ENCODE assay signal across 8 mouse cellular contexts in the genomic region with DNA sequence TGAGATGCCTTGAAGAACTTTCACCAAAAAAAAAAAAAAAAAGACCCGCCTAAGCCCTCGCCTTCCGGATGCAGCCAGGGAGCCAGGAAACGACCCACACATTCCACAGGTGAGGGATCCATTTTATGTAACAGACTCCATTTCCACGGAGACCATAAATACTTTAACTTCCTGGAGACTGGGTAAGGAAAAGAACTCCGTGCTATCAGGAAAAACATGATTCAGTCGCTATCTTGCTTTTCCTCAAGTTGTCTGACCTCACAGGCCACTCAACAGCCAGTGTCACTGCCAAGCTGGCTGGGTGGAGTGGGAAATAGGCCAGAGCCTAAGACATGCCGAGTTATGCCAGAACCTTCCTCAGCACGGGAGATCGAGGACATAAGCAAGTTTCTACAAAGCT. TPM values are rescaled to one million over a fixed set of nuclear protein-coding genes. Genes with fewer than 3 reads are reported as not detected.
DNase-seq lines count a peak whose midpoint lies in the region; ATAC-seq lines count a peak whose summit lies in the region.

No protein-coding gene starts in this region.

- peak overlapping the region; percentile 44 for H3K4me2 ChIP-seq in heart, embryonic 14.5 days (ENCODE audit: low read length)
- no peak overlapping the region for H3K4me2 ChIP-seq in limb, embryonic 12.5 days
- no peak overlapping the region for H3K4me2 ChIP-seq in midbrain, embryonic 13.5 days (replicated peaks)

- no peaks in the 10 kb centered on the region for H3K36me3 ChIP-seq in heart, embryonic 14.5 days (ENCODE audit: control insufficient read depth, insufficient read depth, low read length)
- no peaks in the 10 kb centered on the region for H3K36me3 ChIP-seq in limb, embryonic 12.5 days
- H3K36me3 ChIP-seq in midbrain, embryonic 13.5 days, result no peaks in the 10 kb centered on the region

- no peaks in the 10 kb centered on the region for H3K9me3 ChIP-seq in heart, embryonic 14.5 days (ENCODE audit: control insufficient read depth, low read length)
- H3K9me3 ChIP-seq in limb, embryonic 12.5 days, result no peaks in the 10 kb centered on the region
- H3K9me3 ChIP-seq in midbrain, embryonic 13.5 days, result no peaks in the 10 kb centered on the region

- H3K27ac ChIP-seq in brown adipose tissue, adult 24 weeks (replicated peaks; ENCODE audit: low read depth, low read length), result peak overlapping the region; percentile 97
- H3K27ac ChIP-seq in heart, embryonic 14.5 days (replicated peaks in 1 of 2; ENCODE audit: control insufficient read depth in 1 of 2, insufficient read depth in 1 of 2, low read depth in 2 of 2, low read length in 2 of 2), result peak overlapping the region; percentile 75 to 82
- peak overlapping the region; percentile 56; the same call in 1 of the 2 replicates for H3K27ac ChIP-seq in limb, embryonic 12.5 days
- no peak overlapping the region for H3K27ac ChIP-seq in midbrain, embryonic 13.5 days

- H3K27me3 ChIP-seq in heart, embryonic 14.5 days (ENCODE audit: control insufficient read depth, insufficient read depth, low read length), result no peaks in the 10 kb centered on the region
- H3K27me3 ChIP-seq in limb, embryonic 12.5 days, result no peaks in the 10 kb centered on the region
- H3K27me3 ChIP-seq in midbrain, embryonic 13.5 days, result no peaks in the 10 kb centered on the region

- peak; percentile 31 for ATAC-seq in heart, embryonic 14.5 days (ENCODE audit: insufficient number of reproducible peaks, insufficient read depth, low FRiP score, low read depth)
- no peak for ATAC-seq in limb, embryonic 12.5 days (ENCODE audit: insufficient number of reproducible peaks, insufficient read depth, low FRiP score, low TSS enrichment, low read depth)
- no peak for ATAC-seq in midbrain, embryonic 13.5 days

- DNase-seq in NIH3T3 (ENCODE audit: low read depth), result peak; percentile 9
- no peak for DNase-seq in thymus, postnatal 25 days
- no peak for DNase-seq in c-Kit-positive CD71-positive TER-119-positive erythroid progenitor cells, embryonic 14.5 days (ENCODE audit: low spot score)
- no peak for DNase-seq in thymus, adult 18-20 months

- H3K4me1 ChIP-seq in brown adipose tissue, adult 24 weeks (ENCODE audit: control insufficient read depth, insufficient read depth, insufficient read length, low read length), result peaks cover 32% of the 10 kb centered on the region
- peaks cover 40 to 58% of the 10 kb centered on the region in 2 experiments for H3K4me1 ChIP-seq in heart, embryonic 14.5 days (ENCODE audit: control insufficient read depth in 2 of 2, insufficient read depth in 2 of 2, low read length in 2 of 2)
- H3K4me1 ChIP-seq in limb, embryonic 12.5 days (replicated peaks), result peaks cover 36% of the 10 kb centered on the region
- peaks cover 25% of the 10 kb centered on the region; the same call in 1 of the 2 replicates for H3K4me1 ChIP-seq in midbrain, embryonic 13.5 days (replicated peaks)

- WGBS in heart, embryonic 14.5 days, result 5% methylated on average over 10 of the region's 10 CpGs
- whole genome bisulfite sequencing in limb, embryonic 12.5 days, result 43% methylated on average over 10 of the region's 10 CpGs
- WGBS in midbrain, embryonic 13.5 days, result 89% methylated on average over 10 of the region's 10 CpGs

- no peak overlapping the region for H3K4me3 ChIP-seq in brown adipose tissue, adult 24 weeks (ENCODE audit: insufficient read depth, low read depth, low read length)
- H3K4me3 ChIP-seq in heart, embryonic 14.5 days (ENCODE audit: control insufficient read depth in 1 of 2, insufficient read depth in 1 of 2, low read depth in 1 of 2, low read length in 2 of 2), result no peak overlapping the region
- H3K4me3 ChIP-seq in limb, embryonic 12.5 days (replicated peaks), result no peak overlapping the region
- H3K4me3 ChIP-seq in midbrain, embryonic 13.5 days (replicated peaks), result no peak overlapping the region

- peak overlapping the region; percentile 34 for H3K9ac ChIP-seq in heart, embryonic 14.5 days (ENCODE audit: low read length)
- no peak overlapping the region for H3K9ac ChIP-seq in limb, embryonic 12.5 days (replicated peaks)
- H3K9ac ChIP-seq in midbrain, embryonic 13.5 days (replicated peaks), result no peak overlapping the region

RNA-seq across cellular contexts. Expression of gene Kif13a, which starts 46.3 kb away (rescaled TPM):
- polyA plus RNA-seq in brown adipose tissue, adult 24 weeks (2012; ENCODE audit: insufficient read depth, insufficient read length, missing spikeins), result 8.9 and 15.1 TPM in 2 replicates
- 47.8 and 55.2 TPM in 2 replicates for polyA plus RNA-seq in heart, embryonic 14.5 days (2014; fragmentation: Nextera tagmentation; extraction: Ambion mirVana)
- polyA plus RNA-seq in limb, embryonic 12.5 days (2016; fragmentation: Nextera tagmentation; extraction: Ambion mirVana), result 21.8 and 23.3 TPM in 2 replicates
- polyA plus RNA-seq in midbrain, embryonic 13.5 days (2015; fragmentation: Nextera tagmentation; extraction: Ambion mirVana), result 9.6 and 10.1 TPM in 2 replicates
